Mouse (Mus musculus) olfactory bulb, adult 2 months (tissue): ENCODE results near the gene Lsm2. TPM values are rescaled to one million over a fixed set of nuclear protein-coding genes. Genes with fewer than 3 reads are reported as not detected.
A peak's percentile ranks its signal among the peaks of the same experiment; 100 is the strongest.
"Not testable (repeated sequence)": the region's sequence is repeated elsewhere in the genome, so short reads cannot be mapped to it uniquely, and the experiment has no call there.

Experiments
- H3K27ac ChIP-seq: fragments of 200-500 bp; 2 replicates; pipeline ENCODE4 v1.5.1; 2012; ENCODE audit warnings: low read depth, low read length; ENCODE audit not compliant: insufficient read depth
- H3K4me1 ChIP-seq: fragments of 200-500 bp; 2 replicates; pipeline ENCODE4 v1.6.1; 2012; ENCODE audit warnings: low read length; ENCODE audit not compliant: control insufficient read depth, insufficient read depth
- H3K4me3 ChIP-seq: fragments of 200-500 bp; 2 replicates; pipeline ENCODE4 v1.5.1; 2012; ENCODE audit warnings: mild to moderate bottlenecking, low read depth, low read length, moderate library complexity; ENCODE audit not compliant: insufficient read depth
- CTCF ChIP-seq: fragments of 200-500 bp; IDR thresholded peaks from 2 replicates; pipeline ENCODE4 v1.5.1; 2012; ENCODE audit warnings: low read depth, mild to moderate bottlenecking, low read length, moderate library complexity; ENCODE audit not compliant: insufficient read depth
- POLR2A ChIP-seq: fragments of 200-500 bp; IDR thresholded peaks from 2 replicates; pipeline ENCODE4 v1.6.1; 2012; ENCODE audit warnings: mild to moderate bottlenecking, low read depth, low read length, moderate library complexity; ENCODE audit not compliant: insufficient read depth
- WGBS: fragments of 180-500 bp; shearing (Covaris S2); methylation state at CpG from one replicate; pipeline ENCODE4 v1.1.7; 2018; 5-methylcytosine and 5-hydroxymethylcytosine counted together
- polyA plus RNA-seq: library from polyadenylated mRNA; stranded (reverse); fragments of >200 nt; gene quantifications from 2 replicates; pipeline ENCODE4 v1.2.4, GENCODE M21; 2012; ENCODE audit warnings: low replicate concordance; ENCODE audit not compliant: missing spikeins, insufficient read depth, insufficient read length

The Lsm2 gene
- polyA plus RNA-seq, 1 experiment: not detected

GRCm38 (mm10) chr17:35004075-35004717 is 22.5 kb downstream of the Lsm2 start:
- H3K4me1 ChIP-seq: peaks cover 10% of the 10 kb centered on the region
- 0 out of 2 replicates have a peak, but pooled peaks have one; percentile 9 for TF ChIP-seq POLR2A
- no peak for TF ChIP-seq CTCF
- no peak overlapping the region for H3K4me3 ChIP-seq
- 94% methylated on average over 17 of the region's 17 CpGs for WGBS
- H3K27ac ChIP-seq: no peak overlapping the region

GRCm38 (mm10) chr17:35005158-35005557 is 23.5 kb downstream of the Lsm2 start:
- no peak overlapping the region for H3K4me3 ChIP-seq
- TF ChIP-seq CTCF (no peak), POLR2A (no peak)
- H3K27ac ChIP-seq: no peak overlapping the region
- 96% methylated on average over 10 of the region's 10 CpGs for WGBS
- H3K4me1 ChIP-seq: peaks cover 7% of the 10 kb centered on the region

GRCm38 (mm10) chr17:35005902-35006301 is 24.2 kb downstream of the Lsm2 start:
- not testable (repeated sequence) for H3K4me3 ChIP-seq, H3K4me1 ChIP-seq, H3K27ac ChIP-seq
- WGBS: 95% methylated on average over 4 of the region's 5 CpGs

- H3K27ac ChIP-seq: no peak overlapping the region
- WGBS: 93% methylated on average over 7 of the region's 7 CpGs
- no peak for TF ChIP-seq POLR2A
- H3K4me3 ChIP-seq: no peak overlapping the region
- peaks cover 2% of the 10 kb centered on the region for H3K4me1 ChIP-seq
Observed at GRCm38 (mm10) chr17:35007387-35007991, 25.8 kb downstream of the Lsm2 start.

GRCm38 (mm10) chr17:35009586-35009985 is 27.9 kb downstream of the Lsm2 start:
- Histone ChIP-seq H3K27ac (no peak overlapping the region), H3K4me3 (no peak overlapping the region), H3K4me1 (no peaks in the 10 kb centered on the region)
- TF ChIP-seq CTCF: no peak
- no peak for TF ChIP-seq POLR2A
- WGBS: 86% methylated on average over 7 of the region's 7 CpGs

- TF ChIP-seq POLR2A (no peak), CTCF (no peak)
- Histone ChIP-seq H3K27ac (no peak overlapping the region), H3K4me3 (no peak overlapping the region), H3K4me1 (peaks cover 5% of the 10 kb centered on the region)
- 94% methylated on average over 8 of the region's 8 CpGs for WGBS
Observed at GRCm38 (mm10) chr17:35011440-35011839, 29.8 kb downstream of the Lsm2 start.

GRCm38 (mm10) chr17:35012430-35012829 is 30.8 kb downstream of the Lsm2 start:
- TF ChIP-seq POLR2A: no peak
- no peak for TF ChIP-seq CTCF
- H3K4me1 ChIP-seq: peaks cover 7% of the 10 kb centered on the region
- H3K4me3 ChIP-seq: no peak overlapping the region
- no peak overlapping the region for H3K27ac ChIP-seq
- 89% methylated on average over 13 of the region's 13 CpGs for WGBS

- peaks cover 7% of the 10 kb centered on the region for H3K4me1 ChIP-seq
- 83% methylated on average over 6 of the region's 6 CpGs for WGBS
- TF ChIP-seq POLR2A: no peak
- no peak for TF ChIP-seq CTCF
- no peak overlapping the region for H3K4me3 ChIP-seq
- no peak overlapping the region for H3K27ac ChIP-seq
Observed at GRCm38 (mm10) chr17:35013221-35013620, 31.6 kb downstream of the Lsm2 start.

GRCm38 (mm10) chr17:35015296-35015695 is 33.6 kb downstream of the Lsm2 start:
- Histone ChIP-seq H3K4me1 (peaks cover 7% of the 10 kb centered on the region), H3K4me3 (no peak overlapping the region), H3K27ac (no peak overlapping the region)
- WGBS: 87% methylated on average over 16 of the region's 16 CpGs
- no peak for TF ChIP-seq CTCF
- TF ChIP-seq POLR2A: no peak

- no peak for TF ChIP-seq POLR2A
- no peak for TF ChIP-seq CTCF
- no peak within 1 kb of the TSS for H3K4me3 ChIP-seq
- no peak within 1 kb of the TSS for H3K27ac ChIP-seq
- H3K4me1 ChIP-seq: peaks cover 11% of the 10 kb centered on the region
- 30% methylated on average over 12 of the region's 12 CpGs for WGBS
Observed at GRCm38 (mm10) chr17:35016376-35016775, 34.7 kb downstream of the Lsm2 start, which contains the start of gene Vwa7. TSS of gene Vwa7 (plus strand) at chr17:35016579.
